Mouse (Mus musculus) bone marrow macrophage, adult 2 months (primary cell): ENCODE data around the gene Uvrag. TPM values are rescaled to one million over a fixed set of nuclear protein-coding genes. Genes with fewer than 3 reads are reported as not detected.

Experiments
- H3K27ac ChIP-seq: 2 replicates; pipeline ENCODE4 v1.5.1; 2012; ENCODE audit warnings: low read depth, low read length; ENCODE audit not compliant: insufficient read depth
- H3K4me1 ChIP-seq: 2 replicates; pipeline ENCODE4 v1.6.1; 2012; ENCODE audit warnings: low read length; ENCODE audit not compliant: control insufficient read depth, insufficient read depth
- H3K4me3 ChIP-seq: 2 replicates; pipeline ENCODE4 v1.5.1; 2012; ENCODE audit warnings: mild to moderate bottlenecking, low read length, moderate library complexity; ENCODE audit not compliant: insufficient read depth
- CTCF ChIP-seq: IDR thresholded peaks from 2 replicates; pipeline ENCODE4 v1.5.1; 2012; ENCODE audit warnings: low read depth, mild to moderate bottlenecking, low read length, moderate library complexity
- POLR2A ChIP-seq: IDR thresholded peaks from 2 replicates; pipeline ENCODE4 v1.6.1; 2012; ENCODE audit warnings: mild to moderate bottlenecking, low read depth, low read length, borderline replicate concordance
- polyA plus RNA-seq: library from polyadenylated mRNA; stranded (reverse); fragments of >200 nt; gene quantifications from 2 replicates; pipeline ENCODE4 v1.2.4, GENCODE M21; 2012; ENCODE audit not compliant: missing spikeins, insufficient read depth, insufficient read length

The Uvrag gene
- polyA plus RNA-seq, 1 experiment: 61.3 TPM

DNA sequence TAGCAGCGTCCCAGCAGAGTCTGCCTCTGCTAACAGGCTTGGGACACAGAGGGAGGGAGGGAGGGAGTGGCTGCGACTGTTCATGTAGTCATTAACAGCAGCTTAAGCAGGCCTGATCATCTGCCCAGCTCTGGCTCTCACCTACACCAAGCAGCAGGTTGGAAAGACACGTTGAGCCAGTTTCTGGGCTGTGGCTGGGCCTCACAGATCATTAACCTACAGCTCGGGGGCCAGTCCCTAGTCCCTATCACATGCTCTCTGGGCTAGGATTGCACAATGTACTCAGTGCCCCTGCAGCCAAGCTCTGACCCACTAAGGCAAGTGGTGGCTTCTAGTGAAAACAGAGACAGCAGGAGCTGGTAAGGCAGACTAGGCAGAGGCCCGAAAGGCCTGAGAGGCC, 27.0 kb upstream of the Uvrag start:
- Histone ChIP-seq H3K4me3 (no peak overlapping the region), H3K4me1 (peaks cover 26% of the 10 kb centered on the region), H3K27ac (no peak overlapping the region)
- no peak for TF ChIP-seq POLR2A
- TF ChIP-seq CTCF: no peak

DNA sequence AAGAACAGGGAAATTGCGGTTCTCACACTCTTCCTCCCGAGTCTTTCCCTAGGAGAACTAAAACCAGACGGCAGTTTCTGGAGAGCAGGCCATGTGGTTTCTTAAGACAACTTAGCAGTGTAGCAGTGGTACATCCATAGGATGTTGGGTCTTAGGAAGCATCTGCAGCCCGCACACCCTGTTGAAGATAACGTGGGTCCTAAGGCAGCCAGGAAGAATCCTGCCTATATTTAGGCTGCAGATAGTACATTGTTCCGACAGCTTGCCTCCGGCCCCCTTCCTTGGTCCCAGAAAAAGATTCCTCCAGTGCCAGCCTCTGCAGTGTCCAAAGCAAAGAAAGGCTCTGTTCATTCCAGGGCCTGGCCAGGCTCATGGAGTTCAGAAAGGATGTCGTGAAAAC, 25.2 kb upstream of the Uvrag start:
- Histone ChIP-seq H3K4me1 (peaks cover 22% of the 10 kb centered on the region), H3K4me3 (no peak overlapping the region), H3K27ac (no peak overlapping the region)
- TF ChIP-seq CTCF (no peak), POLR2A (no peak)

DNA sequence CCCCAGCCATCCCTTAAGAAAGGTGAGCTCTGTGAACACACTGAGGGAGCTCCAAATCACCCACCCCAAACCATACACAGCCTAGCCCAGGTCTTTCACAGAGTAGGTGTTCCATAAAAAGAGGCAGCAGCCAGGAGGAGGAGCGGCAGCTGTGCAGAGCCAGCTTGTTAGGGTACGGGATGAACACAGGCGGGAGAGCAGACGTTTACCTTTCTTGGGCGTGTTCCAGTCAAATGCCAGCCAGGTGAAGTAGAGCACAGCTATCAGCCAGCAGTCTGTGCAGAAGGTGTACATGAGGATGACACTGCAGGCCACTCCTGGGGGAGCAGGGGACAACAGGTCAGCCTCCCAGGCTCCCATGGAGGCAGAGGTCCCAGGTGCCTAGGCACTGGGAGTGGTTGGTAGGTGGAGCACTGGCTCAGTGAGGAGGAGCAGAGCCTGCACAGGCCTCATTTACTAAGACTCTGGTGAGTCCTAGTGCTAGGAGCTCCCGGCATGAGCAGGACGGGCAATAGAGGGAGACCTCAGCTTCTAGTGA, 24.0 kb upstream of the Uvrag start:
- Histone ChIP-seq H3K27ac (no peak overlapping the region), H3K4me3 (no peak overlapping the region), H3K4me1 (peaks cover 22% of the 10 kb centered on the region)
- TF ChIP-seq POLR2A: no peak
- TF ChIP-seq CTCF: no peak

DNA sequence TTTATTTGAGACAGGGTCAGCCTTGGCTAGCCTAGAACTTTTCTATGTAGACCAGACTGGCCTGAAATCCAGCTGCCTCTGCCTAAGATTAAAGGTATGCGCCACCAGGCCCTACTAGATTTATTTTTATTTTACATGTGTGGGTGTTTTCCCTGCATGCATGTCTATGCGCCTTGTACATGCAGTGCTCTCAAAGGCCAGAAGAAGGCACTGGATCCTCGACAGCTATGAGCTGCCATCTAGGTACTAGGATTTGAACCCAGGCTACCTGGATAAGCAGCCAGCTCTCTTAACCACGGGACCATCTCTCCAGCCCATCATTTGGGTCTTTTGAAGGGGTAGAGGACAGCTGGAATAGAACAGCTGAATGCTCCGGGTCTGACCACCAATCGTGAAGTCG, 21.5 kb upstream of the Uvrag start:
- H3K4me3 ChIP-seq: no peak overlapping the region
- TF ChIP-seq CTCF (no peak), POLR2A (no peak)
- H3K4me1 ChIP-seq: peaks cover 26% of the 10 kb centered on the region
- H3K27ac ChIP-seq: no peak overlapping the region

DNA sequence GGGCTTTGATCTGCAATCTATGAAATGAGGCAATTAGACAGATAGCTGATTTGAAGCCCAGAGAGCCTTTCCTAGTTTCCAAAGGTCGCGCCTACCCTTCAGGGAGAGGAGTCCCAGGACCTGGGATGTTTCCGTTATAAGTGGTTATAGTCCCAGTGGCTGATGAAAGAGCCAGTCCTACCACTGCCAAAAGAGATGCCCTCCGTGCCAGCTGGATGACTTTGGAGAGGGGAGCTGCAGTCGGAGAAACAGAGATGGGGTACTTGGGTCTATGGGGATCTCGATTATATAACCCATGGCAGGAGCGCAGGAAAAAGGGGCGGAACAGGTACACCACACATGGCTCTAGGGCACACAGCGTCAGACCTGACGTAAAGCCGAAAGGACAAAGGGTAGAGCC, 21.0 kb upstream of the Uvrag start:
- Histone ChIP-seq H3K27ac (no peak overlapping the region), H3K4me1 (peaks cover 22% of the 10 kb centered on the region), H3K4me3 (no peak overlapping the region)
- no peak for TF ChIP-seq POLR2A
- TF ChIP-seq CTCF: no peak

DNA sequence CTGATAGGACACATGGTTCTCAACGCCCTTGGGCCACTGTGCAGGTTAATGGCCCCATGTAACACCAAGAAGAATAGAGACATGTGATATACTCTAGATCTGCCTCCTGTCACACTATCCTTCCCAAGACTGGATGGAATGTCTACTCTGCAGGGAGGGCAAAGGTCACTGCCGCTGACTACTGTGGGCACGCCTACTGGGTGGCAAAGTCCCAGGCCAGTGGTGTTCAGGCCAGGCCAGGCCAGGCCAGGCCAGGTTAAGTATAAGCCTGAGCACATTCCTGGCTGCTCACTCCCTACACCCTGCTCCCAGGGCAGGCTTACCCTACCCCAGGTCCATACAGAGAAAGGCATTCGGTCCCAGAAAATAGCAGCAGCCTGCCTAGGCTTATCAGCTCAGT, 20.6 kb upstream of the Uvrag start:
- Histone ChIP-seq H3K4me1 (peaks cover 22% of the 10 kb centered on the region), H3K4me3 (no peak overlapping the region), H3K27ac (no peak overlapping the region)
- TF ChIP-seq CTCF (no peak), POLR2A (no peak)

DNA sequence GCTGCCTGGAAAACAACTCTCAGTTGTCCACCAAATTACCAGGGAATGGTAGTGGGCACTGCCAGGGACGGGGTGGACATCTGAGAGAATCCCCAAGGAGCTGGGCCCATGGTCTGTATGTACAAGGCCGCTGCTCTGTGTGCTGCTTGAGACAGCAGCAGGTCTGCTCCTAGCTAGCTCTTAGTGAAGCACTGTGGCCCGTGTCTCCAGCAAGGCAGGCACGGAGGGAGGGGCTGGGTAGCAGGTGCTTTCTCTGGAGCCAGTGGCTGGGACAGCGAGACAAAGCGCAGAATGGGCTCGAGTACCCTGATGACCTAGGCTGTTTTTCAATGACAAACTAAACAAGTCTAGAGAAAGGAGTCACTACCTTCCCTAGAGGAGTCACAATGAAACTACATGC, 20.1 kb upstream of the Uvrag start:
- no peak overlapping the region for H3K27ac ChIP-seq
- TF ChIP-seq CTCF (no peak), POLR2A (no peak)
- H3K4me3 ChIP-seq: no peak overlapping the region
- H3K4me1 ChIP-seq: peaks cover 22% of the 10 kb centered on the region

DNA sequence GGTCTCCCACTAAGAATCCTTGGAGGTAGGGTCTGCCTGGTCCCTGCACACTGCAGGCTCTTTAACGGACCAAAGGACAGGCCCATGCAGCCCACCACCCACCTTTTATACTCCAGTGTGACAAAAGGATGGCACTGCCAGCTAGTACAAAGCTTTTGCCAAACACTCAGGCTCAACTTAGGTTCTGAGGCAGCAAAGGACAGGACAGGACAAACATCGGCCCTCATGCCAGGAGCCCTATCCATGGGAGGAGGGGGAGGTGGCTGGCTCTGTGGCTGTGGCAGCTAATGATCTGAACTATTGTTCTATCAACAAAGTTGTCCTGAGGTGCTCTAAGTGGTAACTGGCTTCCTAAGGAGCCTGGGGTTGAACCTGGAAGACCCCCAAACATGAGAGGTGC, 18.5 kb upstream of the Uvrag start:
- TF ChIP-seq POLR2A: no peak
- TF ChIP-seq CTCF: no peak
- no peak overlapping the region for H3K27ac ChIP-seq

DNA sequence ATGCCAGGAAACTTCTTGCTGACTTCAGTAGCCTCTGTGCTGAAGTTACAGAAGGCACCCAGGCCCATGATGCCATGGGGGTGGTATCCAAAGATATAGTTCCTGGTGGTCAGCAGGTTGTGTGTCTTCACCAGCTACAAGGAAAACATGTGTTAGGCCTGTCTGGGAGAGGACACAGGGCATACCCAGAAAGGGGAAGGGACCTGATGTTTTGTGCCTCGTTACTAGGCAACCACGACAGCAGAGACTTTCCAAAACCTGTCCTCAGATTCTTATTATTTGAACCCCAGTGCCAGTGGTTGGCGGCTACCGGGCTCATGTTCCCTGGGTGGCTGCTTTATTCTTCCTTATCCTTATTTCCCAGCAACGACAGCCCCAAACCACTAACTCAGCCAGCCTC, 18.0 kb upstream of the Uvrag start:
- Histone ChIP-seq H3K4me1 (peaks cover 25% of the 10 kb centered on the region), H3K27ac (no peak overlapping the region), H3K4me3 (no peak overlapping the region)
- TF ChIP-seq CTCF: no peak

More for the DNA sequence above, 18.5 kb upstream of the Uvrag start:
- peaks cover 29% of the 10 kb centered on the region for H3K4me1 ChIP-seq
- no peak overlapping the region for H3K4me3 ChIP-seq

DNA sequence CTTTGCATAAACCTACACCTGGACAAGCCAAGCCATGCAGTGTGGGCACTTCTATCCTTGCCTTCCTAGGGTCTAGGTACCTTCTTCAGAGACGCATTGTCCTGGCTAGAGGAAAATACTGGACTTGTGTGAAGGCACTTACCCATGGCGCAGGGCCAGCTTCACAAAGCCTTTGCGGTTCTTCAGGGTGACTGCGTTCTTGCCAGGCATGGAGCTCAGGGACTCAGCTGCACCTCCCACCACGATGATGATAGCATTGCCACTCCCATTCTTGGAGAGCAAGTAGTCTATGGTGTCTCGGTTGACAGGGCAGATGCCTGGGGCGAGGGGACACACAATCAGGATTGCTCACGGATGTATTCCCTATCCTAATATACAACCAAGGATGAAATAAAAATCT, 17.1 kb upstream of the Uvrag start:
- TF ChIP-seq POLR2A: no peak
- no peak for TF ChIP-seq CTCF
- H3K4me3 ChIP-seq: no peak overlapping the region
- peaks cover 17% of the 10 kb centered on the region for H3K4me1 ChIP-seq
- no peak overlapping the region for H3K27ac ChIP-seq

DNA sequence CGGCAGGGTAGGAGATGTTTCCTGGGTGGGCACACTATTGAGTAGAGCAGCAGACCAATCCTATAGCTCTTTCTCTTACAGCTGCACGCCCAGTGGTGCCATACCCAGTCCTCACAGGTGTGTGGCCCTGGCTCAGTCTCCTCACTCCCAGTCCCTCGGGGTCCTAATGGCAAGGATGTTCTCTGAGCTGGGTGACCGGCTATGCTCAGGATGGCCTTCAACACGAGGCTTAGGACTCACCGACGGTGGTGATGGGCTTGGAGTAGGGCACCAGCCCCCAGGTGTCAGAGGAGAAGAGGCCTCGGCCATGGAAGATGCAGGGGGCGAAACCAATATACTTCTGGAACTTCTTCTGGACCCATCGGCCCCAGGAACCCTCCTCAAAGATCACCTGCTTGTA, 15.8 kb upstream of the Uvrag start:
- TF ChIP-seq POLR2A (no peak), CTCF (no peak)
- H3K4me1 ChIP-seq: peaks cover 19% of the 10 kb centered on the region
- H3K4me3 ChIP-seq: no peak overlapping the region
- H3K27ac ChIP-seq: no peak overlapping the region
